Mouse (Mus musculus) urinary bladder, postnatal 14 days (tissue): ENCODE data around the gene Bcat2.

Source experiments
- DNase-seq: peaks from one replicate; pipeline ENCODE4 v3.0.0; 2021; ENCODE audit warnings: low spot score

The Bcat2 gene

DNA sequence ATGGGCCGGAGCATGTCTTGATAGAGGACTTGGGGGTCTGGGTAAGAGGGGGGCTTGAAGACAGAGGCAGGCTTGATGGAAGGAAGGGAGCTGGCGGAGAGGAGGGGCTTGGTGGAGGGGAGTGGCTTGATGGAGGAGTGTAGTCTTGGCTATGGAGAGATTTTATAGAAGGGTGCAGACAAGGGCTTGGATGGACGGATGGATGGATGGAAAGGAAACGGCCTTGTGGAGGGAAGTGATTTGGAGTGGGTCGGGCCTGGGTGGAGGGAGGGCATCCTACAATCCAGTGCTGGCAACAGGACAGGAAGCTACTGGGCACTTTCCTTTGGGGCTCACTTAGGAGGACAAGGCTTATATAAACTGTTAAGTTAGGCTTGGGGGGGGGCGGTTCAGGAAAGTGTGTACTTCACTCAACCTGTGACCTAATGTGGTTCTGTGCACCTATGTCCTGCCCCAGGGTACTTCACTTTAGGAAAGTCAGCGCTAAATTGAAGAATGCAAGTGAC lies 56.7 kb downstream of the Bcat2 start:
- DNase-seq = no peak

DNA sequence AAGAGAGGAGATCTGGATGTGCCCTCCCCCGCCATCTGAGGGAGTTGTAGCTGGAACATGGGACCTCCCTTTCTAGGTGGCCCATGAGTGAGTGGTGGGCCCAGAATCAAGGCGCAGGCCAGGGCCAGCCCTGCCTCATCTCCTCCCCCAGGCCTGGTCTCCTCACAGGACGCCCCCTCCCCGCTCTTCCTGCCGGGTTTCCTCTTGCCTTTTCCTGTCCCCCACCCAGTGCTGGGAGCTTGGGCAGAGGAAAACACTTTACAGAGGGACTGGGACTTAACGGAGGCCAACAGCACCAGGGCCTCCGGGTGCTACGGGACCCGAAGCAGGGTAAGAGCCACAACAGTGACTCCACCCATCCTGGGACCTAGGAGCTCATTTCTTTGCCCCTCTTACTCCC lies 57.3 kb downstream of the Bcat2 start, which contains the start of gene Rasip1:
Rasip1 (plus strand) TSS at position 228 of the 400 bp plus-strand sequence.
- no peak for DNase-seq

DNA sequence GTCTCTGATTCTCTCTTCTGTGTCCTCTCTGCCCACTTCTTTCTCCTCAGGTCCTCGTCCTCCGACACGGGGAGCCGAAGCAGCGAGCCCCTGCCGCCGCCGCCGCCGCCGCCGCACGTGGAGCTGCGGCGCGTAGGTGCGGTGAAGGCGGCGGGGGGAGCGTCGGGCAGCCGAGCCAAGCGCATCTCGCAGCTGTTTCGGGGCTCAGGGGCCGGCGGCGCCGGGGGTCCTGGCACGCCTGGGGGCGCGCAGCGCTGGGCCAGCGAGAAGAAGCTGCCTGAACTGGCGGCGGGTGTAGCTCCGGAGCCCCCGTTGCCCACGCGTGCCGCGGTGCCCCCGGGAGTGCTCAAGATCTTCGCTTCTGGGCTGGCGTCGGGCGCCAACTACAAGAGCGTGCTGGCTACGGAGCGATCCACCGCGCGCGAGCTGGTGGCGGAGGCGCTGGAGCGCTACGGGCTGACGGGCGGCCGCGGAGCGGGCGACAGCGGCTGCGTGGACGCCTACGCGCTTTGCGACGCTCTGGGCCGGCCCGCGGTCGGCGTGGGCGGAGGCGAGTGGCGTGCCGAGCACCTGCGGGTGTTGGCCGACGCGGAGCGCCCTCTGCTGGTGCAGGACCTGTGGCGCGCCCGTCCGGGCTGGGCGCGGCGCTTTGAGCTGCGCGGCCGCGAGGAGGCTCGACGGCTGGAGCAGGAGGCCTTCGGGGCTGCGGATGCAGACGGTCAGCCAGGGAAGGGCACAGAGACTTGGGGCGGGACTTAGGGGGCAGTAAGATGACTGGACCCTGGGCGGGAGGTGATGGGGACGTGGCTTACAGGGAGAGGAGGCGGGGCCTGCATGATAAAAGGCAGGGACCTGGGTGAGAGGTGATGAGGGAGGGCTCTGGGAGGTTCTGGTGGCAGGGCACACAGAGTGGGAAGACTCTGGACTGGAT lies 58.7 kb downstream of the Bcat2 start:
- DNase-seq = peak; percentile 94

DNA sequence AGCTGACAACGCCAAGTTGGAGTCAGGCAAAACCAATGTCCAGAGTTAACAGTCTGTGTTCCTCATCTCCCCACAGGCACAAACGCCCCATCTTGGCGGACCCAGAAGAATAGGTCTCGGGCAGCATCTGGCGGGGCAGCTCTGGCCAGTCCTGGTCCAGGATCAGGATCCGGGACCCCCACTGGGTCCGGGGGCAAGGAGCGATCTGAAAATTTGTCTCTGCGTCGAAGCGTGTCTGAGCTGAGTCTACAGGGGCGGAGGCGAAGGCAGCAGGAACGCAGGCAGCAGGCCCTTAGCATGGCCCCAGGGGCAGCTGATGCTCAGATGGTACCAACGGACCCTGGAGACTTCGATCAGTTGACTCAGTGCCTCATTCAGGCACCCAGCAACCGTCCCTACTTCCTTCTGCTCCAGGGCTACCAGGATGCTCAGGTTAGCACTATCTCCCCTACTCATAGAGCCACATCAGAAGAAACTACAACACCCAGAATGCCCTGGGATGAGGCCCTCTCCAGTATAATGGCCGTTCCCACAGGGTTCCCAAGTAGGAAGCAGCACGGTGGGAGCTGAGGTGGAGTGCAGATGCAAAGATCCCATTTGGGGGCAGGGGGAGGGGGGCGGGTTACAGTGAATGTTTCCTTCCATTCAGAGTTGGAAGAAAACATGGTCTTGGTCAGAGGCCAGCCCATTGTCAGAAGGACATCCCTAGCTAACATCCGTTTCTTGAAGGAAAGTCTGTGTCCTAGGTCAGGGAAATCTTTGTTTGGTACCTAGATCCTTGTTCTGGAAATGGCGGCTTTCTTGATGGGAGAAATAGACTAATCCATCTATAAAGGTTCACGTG lies 60.3 kb downstream of the Bcat2 start:
- DNase-seq = no peak

DNA sequence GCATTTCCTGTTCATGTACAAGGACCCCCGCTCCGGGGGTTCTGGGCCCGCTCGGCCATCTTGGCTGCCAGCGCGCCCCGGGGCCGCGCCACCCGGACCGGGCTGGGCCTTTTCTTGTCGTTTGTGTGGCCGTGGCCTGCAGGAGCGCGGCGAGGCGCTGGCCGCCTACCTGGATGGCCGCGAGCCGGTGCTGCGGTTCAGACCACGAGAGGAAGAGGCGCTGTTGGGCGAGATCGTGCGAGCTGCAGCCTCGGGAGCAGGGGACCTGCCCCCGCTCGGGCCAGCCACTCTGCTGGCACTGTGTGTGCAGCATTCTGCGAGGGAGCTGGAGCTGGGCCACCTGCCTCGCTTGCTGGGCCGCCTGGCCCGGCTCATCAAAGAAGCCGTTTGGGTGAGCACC lies 62.5 kb downstream of the Bcat2 start:
- no peak for DNase-seq

DNA sequence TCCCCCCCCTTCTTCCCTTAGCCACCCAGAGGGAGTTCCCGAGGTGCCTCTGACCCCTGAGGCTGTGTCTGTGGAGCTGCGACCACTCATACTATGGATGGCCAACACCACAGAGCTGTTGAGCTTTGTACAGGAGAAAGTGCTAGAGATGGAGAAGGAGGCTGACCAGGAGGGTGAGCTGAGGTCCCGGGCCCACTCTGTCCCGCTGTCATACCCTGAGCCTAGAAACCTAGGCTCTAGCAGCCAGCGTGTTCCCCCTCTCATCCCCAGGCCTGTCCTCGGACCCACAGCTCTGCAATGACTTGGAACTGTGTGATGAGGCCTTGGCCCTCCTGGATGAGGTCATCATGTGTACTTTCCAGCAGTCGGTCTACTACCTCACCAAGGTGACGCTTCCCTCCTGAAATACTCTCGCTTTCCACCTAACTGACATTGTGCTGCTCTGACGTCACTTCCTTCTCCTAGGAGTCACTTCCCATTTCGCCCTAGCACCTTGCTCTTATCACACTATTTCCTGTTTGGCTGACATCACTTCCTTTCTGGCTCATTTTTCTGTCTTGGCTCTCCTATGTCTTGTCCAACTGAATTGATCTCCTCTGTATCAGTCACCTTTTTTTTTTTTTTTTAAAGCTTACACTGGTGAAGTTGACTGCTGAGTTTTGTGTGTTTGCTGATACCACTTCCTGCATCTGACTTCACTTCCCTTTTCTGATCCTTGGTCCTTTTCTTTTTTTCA lies 65.2 kb downstream of the Bcat2 start:
- no peak for DNase-seq

DNA sequence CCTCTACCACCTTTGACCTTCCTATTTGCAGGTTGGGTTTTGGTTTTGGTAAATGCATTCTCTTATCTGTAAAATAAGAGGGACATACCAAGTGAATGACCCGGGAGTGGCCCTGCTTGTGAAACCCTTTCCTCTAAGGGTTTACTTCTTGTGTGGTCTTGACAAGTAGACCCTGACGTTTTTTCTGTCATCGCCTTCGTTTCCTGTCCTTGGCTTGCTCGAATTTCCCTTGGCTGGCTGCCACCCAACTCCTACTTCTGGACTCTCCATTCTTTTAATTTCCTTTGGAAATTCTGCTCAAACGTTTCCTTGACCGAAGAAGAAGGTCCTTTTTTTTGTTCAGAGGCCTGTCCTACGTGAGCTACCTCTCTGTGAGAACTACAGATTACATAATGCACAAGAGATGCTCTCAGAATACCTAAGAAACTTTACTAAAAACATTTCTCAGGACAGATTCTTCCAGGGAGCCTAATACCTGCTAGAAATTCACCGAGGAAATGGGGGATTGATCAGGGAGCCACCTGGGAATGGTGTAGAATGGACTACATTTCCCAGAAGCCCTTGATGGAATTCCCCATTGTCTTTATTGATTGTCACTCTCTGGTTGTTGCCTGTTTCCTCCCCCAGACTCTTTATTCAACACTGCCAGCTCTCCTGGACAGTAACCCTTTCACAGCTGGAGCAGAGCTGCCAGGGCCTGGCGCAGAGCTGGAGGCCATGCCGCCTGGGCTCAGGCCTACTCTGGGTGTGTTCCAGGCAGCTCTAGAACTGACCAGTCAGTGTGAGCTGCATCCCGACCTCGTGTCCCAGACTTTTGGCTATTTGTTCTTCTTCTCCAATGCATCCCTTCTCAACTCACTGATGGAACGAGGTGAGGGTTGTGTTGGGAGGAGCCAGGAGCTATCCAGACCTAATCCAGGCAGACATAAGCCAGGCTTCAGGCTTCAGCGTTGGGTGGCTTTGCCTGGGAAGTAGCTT lies 66.0 kb downstream of the Bcat2 start:
- no peak for DNase-seq

DNA sequence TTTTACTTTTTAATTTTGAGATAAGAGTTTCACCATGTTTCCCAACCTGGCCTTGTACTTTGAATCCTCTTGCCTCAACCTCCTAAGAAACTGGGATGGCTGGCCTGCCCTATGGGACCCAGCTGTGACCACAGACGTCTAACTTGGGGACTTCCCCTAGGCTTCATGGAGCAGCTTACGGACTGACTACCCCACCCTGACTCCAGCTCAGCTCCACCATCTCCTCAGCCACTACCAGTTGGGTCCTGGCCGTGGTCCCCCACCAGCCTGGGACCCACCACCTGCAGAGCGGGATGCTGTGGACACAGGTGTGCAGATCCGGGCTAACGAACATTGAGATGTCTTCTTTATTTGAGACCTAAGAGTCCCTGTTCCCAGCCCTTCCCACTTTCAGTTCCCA lies 67.8 kb downstream of the Bcat2 start:
- no peak for DNase-seq

DNA sequence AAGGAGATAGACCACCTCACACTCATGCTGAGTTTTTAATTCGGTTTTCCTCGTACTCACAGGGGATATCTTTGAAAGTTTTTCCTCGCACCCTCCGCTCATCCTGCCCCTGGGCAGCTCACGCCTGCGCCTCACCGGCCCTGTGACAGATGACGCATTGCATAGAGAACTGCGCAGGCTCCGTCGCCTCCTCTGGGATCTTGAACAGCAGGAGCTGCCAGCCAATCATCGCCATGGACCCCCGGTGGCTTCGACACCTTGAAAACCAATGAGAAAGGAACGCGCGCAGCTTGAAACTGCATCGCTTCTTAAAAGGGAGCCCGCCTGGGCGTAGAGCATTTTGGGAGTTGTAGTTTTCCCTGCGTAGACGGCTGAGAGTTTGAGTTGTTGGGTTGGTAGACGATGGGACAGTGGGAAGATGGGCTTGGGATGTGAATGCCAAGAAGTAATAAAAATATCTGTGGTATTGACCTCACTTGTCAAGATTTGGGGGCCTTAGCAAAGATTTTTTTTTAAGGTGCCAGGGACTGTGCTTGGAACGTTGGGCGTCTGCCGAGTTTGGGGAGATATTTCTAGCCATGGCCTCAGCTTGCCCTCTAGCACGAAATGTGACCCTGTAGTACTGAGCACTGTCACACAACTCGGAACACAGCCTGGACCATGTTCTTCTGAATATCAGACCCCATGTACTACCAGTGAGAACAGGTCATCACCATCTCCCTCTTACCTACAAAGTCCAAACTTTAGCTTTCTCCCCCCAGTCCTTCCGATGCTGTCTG lies 68.9 kb downstream of the Bcat2 start:
- DNase-seq = peak; percentile 93
